Mouse (Mus musculus) CH12.LX (cell line): ENCODE results near the gene Aig1. TPM values are rescaled to one million over a fixed set of nuclear protein-coding genes. Genes with fewer than 3 reads are reported as not detected.

Experiments
- DNase-seq: peaks from one replicate; pipeline ENCODE4 v3.0.0-alpha.2; 2013; ENCODE audit errors: extremely low read depth
- H3K27ac ChIP-seq: 2 replicates; pipeline ENCODE4 v1.5.1; 2012; ENCODE audit warnings: low read depth, mild to moderate bottlenecking, control low read depth, moderate library complexity; ENCODE audit not compliant: insufficient read depth
- H3K27me3 ChIP-seq: replicated peaks from 2 replicates; pipeline ENCODE3; 2012; ENCODE audit warnings: inconsistent platforms
- H3K36me3 ChIP-seq, 2 experiments: replicated peaks in 1 of 2; 2 replicates each; pipeline versions ENCODE3 to v1.6.1; 2012; ENCODE audit warnings: inconsistent platforms in 1 of 2, low read length in 1 of 2, mild to moderate bottlenecking in 1 of 2, mixed read lengths in 1 of 2, moderate library complexity in 1 of 2; ENCODE audit not compliant: control insufficient read depth in 1 of 2, insufficient read depth in 1 of 2
- H3K4me1 ChIP-seq, 2 experiments: 2 replicates each; pipeline ENCODE4 v1.6.1; 2012; ENCODE audit warnings: inconsistent platforms in 1 of 2, moderate library complexity in 1 of 2; ENCODE audit not compliant: insufficient read depth in 2 of 2, control insufficient read depth in 1 of 2
- H3K4me2 ChIP-seq: 2 replicates; pipeline ENCODE4 v1.6.1; 2012; ENCODE audit warnings: low read depth, mild to moderate bottlenecking, control low read depth; ENCODE audit not compliant: poor library complexity, insufficient read depth, severe bottlenecking
- H3K4me3 ChIP-seq, 3 experiments: fragments of 150-350 bp in 1 of 3; sonication (generic) in 1 of 3; replicated peaks in 1 of 3; 2 replicates each; pipeline versions ENCODE3 to v1.5.1; 2011 to 2012; ENCODE audit warnings: low read depth in 2 of 3, low read length in 2 of 3, mild to moderate bottlenecking in 2 of 3, moderate library complexity in 2 of 3, control low read depth in 1 of 3, improper control_type of control experiment in 1 of 3, inconsistent platforms in 1 of 3, mixed read lengths in 1 of 3; ENCODE audit not compliant: poor library complexity in 1 of 3
- H3K79me2 ChIP-seq: replicated peaks from 2 replicates; pipeline ENCODE4 v1.6.1; 2012; ENCODE audit warnings: mild to moderate bottlenecking, moderate library complexity; ENCODE audit not compliant: control insufficient read depth, poor library complexity, insufficient read depth, severe bottlenecking; ENCODE audit errors: extremely low read depth
- H3K9ac ChIP-seq: 2 replicates; pipeline ENCODE4 v1.6.1; 2012; ENCODE audit warnings: low read depth, mild to moderate bottlenecking, control low read depth, moderate library complexity; ENCODE audit not compliant: insufficient read depth
- H3K9me3 ChIP-seq: replicated peaks from 2 replicates; pipeline ENCODE3; 2012; ENCODE audit warnings: low read length, inconsistent platforms, mixed read lengths
- BHLHE40 ChIP-seq: IDR thresholded peaks from 2 replicates; pipeline ENCODE4 v1.6.1; 2011; ENCODE audit warnings: mild to moderate bottlenecking, low read depth, low read length, improper control_type of control experiment
- CHD2 ChIP-seq: IDR thresholded peaks from 2 replicates; pipeline ENCODE4 v1.6.1; 2011; ENCODE audit warnings: low read length, improper control_type of control experiment
- CTCF ChIP-seq, 2 experiments: IDR thresholded peaks in 1 of 2; conservative IDR thresholded peaks in 1 of 2; 2 replicates each; pipeline ENCODE4 v1.5.1; 2011 to 2012; ENCODE audit warnings: low read depth in 2 of 2, low read length in 2 of 2, improper control_type of control experiment in 1 of 2, inconsistent platforms in 1 of 2, mild to moderate bottlenecking in 1 of 2, moderate library complexity in 1 of 2
- E2F4 ChIP-seq: IDR thresholded peaks from 2 replicates; pipeline ENCODE4 v1.6.1; 2011; ENCODE audit warnings: low read depth, low read length, improper control_type of control experiment; ENCODE audit not compliant: insufficient replicate concordance
- IRF4 ChIP-seq: IDR thresholded peaks from 2 replicates; pipeline ENCODE4 v1.6.1; 2014; ENCODE audit warnings: low read depth, mild to moderate bottlenecking, inconsistent platforms, low read length, improper control_type of control experiment
- JUN ChIP-seq: IDR thresholded peaks from 2 replicates; pipeline ENCODE4 v1.6.1; 2011; ENCODE audit warnings: low read depth, mild to moderate bottlenecking, low read length, improper control_type of control experiment, moderate library complexity; ENCODE audit not compliant: insufficient read depth
- JUND ChIP-seq: conservative IDR thresholded peaks from 2 replicates; pipeline ENCODE4 v1.6.1; 2011; ENCODE audit warnings: low read depth, low read length, improper control_type of control experiment
- MAFK ChIP-seq: IDR thresholded peaks from 2 replicates; pipeline ENCODE4 v1.6.1; 2011; ENCODE audit warnings: low read length, improper control_type of control experiment; ENCODE audit not compliant: insufficient replicate concordance
- MAZ ChIP-seq: IDR thresholded peaks from 2 replicates; pipeline ENCODE4 v1.6.1; 2012; ENCODE audit warnings: low read depth, mild to moderate bottlenecking, inconsistent platforms, low read length, improper control_type of control experiment, moderate library complexity
- MEF2A ChIP-seq: IDR thresholded peaks from 2 replicates; pipeline ENCODE4 v1.6.1; 2014; ENCODE audit warnings: low read depth, mild to moderate bottlenecking, inconsistent platforms, low read length, improper control_type of control experiment, borderline replicate concordance
- NRF1 ChIP-seq: IDR thresholded peaks from 2 replicates; pipeline ENCODE4 v1.6.1; 2014; ENCODE audit warnings: low read depth, mild to moderate bottlenecking, inconsistent platforms, low read length, improper control_type of control experiment, moderate library complexity
- POLR2A ChIP-seq: IDR thresholded peaks from 2 replicates; pipeline ENCODE4 v1.6.1; 2011; ENCODE audit warnings: low read depth, mild to moderate bottlenecking, improper control_type of control experiment, low read length
- POLR2AphosphoS2 ChIP-seq: IDR thresholded peaks from 2 replicates; pipeline ENCODE4 v1.6.1; 2011; ENCODE audit warnings: low read depth, low read length, improper control_type of control experiment
- RCOR1 ChIP-seq: conservative IDR thresholded peaks from 2 replicates; pipeline ENCODE4 v1.6.1; 2012; ENCODE audit warnings: low read depth, mild to moderate bottlenecking, inconsistent platforms, low read length, improper control_type of control experiment
- SIN3A ChIP-seq: IDR thresholded peaks from 2 replicates; pipeline ENCODE4 v1.6.1; 2012; ENCODE audit warnings: low read length, improper control_type of control experiment, inconsistent platforms
- SMC3 ChIP-seq: IDR thresholded peaks from 2 replicates; pipeline ENCODE4 v1.6.1; 2011; ENCODE audit warnings: low read depth, low read length, improper control_type of control experiment
- TBP ChIP-seq: conservative IDR thresholded peaks from 2 replicates; pipeline ENCODE4 v1.6.1; 2011; ENCODE audit warnings: low read depth, low read length, improper control_type of control experiment
- TCF12 ChIP-seq: IDR thresholded peaks from 2 replicates; pipeline ENCODE4 v1.6.1; 2014; ENCODE audit warnings: low read depth, mild to moderate bottlenecking, inconsistent platforms, low read length, improper control_type of control experiment
- UBTF ChIP-seq: IDR thresholded peaks from 2 replicates; pipeline ENCODE4 v1.6.1; 2012; ENCODE audit warnings: low read depth, mild to moderate bottlenecking, inconsistent platforms, low read length, improper control_type of control experiment, moderate library complexity
- ZKSCAN1 ChIP-seq: IDR thresholded peaks from 2 replicates; pipeline ENCODE4 v1.6.1; 2012; ENCODE audit warnings: low read depth, inconsistent platforms, low read length, improper control_type of control experiment, borderline replicate concordance
- ZMIZ1 ChIP-seq: IDR thresholded peaks from 2 replicates; pipeline ENCODE4 v1.6.1; 2012; ENCODE audit warnings: low read depth, mild to moderate bottlenecking, inconsistent platforms, low read length, improper control_type of control experiment
- dilution Hi-C: fragments of 300-500 bp; cut with MboI; formaldehyde crosslinking; loops from 2 replicates; pipeline ENCODE4 v1.14.3; 2020; ENCODE audit warnings: low sequenced_read_pairs; ENCODE audit not compliant: extremely low pct_unique_long_range_greater_than_20kb, extremely low pct_ligation_motif_present
- in situ Hi-C: fragments of 300-500 bp; cut with MboI; formaldehyde crosslinking; loops from 3 replicates; pipeline ENCODE4 v1.14.3; 2019; ENCODE audit warnings: low sequenced_read_pairs, low pct_ligation_motif_present, low pct_unique_long_range_greater_than_20kb, mixed read lengths
- polyA plus RNA-seq: library from polyadenylated mRNA; unstranded; fragments of >175 nt; gene quantifications from 2 replicates; pipeline ENCODE4 v1.2.1, GENCODE M21; 2012; ENCODE audit warnings: low read depth; ENCODE audit not compliant: insufficient read length
- total RNA-seq, 2 experiments: library from RNA; depleted of rRNA; stranded (reverse); fragments of 300-350 nt in 1 of 2; fragments of >200 nt in 1 of 2; gene quantifications; 2 replicates each; pipeline ENCODE4 v1.2.3; 2012 to 2014

Aig1 gene
- total and polyA plus RNA-seq, 3 experiments = 1.6 to 10.8 (median 2.4) TPM

GRCm38 (mm10) chr10:13677440-13677839 is 191.3 kb downstream of the Aig1 start:
- no peak for TF ChIP-seq MEF2A
- no peak for TF ChIP-seq CHD2
- TF ChIP-seq MAZ = no peak
- TF ChIP-seq NRF1 = no peak
- no peak for TF ChIP-seq TCF12
- no peak for TF ChIP-seq TBP
- TF ChIP-seq IRF4 = no peak
- no peak for TF ChIP-seq E2F4
- no peak for TF ChIP-seq POLR2A
- TF ChIP-seq CTCF (conservative IDR thresholded peaks at IDR 0.05 in 1 of 2, IDR thresholded peaks at IDR 0.05 in 1 of 2; ENCODE audit: low read depth in 2 of 2, low read length in 2 of 2) = no peak
- no peak for TF ChIP-seq ZMIZ1
- TF ChIP-seq SMC3 = no peak
- TF ChIP-seq JUND = no peak
- TF ChIP-seq ZKSCAN1 = no peak
- TF ChIP-seq, all 38 proteins: peak for 0
- Histone ChIP-seq H3K9me3 (no peaks in the 10 kb centered on the region), H3K27ac (no peak overlapping the region), H3K36me3 (no peaks in the 10 kb centered on the region), H3K27me3 (no peaks in the 10 kb centered on the region), H3K9ac (no peak overlapping the region), H3K4me2 (no peak overlapping the region), H3K4me3 (no peak overlapping the region), H3K4me1 (no peaks in the 10 kb centered on the region), H3K79me2 (no peaks in the 10 kb centered on the region)
- in situ Hi-C loops (no loop called here), dilution Hi-C loops (no loop called here)
- no peak for DNase-seq

- Histone ChIP-seq H3K4me1 (no peaks in the 10 kb centered on the region), H3K4me2 (no peak overlapping the region), H3K4me3 (no peak overlapping the region), H3K9me3 (no peaks in the 10 kb centered on the region), H3K36me3 (no peaks in the 10 kb centered on the region), H3K9ac (no peak overlapping the region), H3K27me3 (no peaks in the 10 kb centered on the region)
- in situ Hi-C loops (no loop called here), dilution Hi-C loops (no loop called here)
- DNase-seq = no peak
- no peak for TF ChIP-seq UBTF
- TF ChIP-seq RCOR1 = no peak
- no peak for TF ChIP-seq SIN3A
- no peak for TF ChIP-seq POLR2AphosphoS2
- no peak for TF ChIP-seq JUN
- no peak for TF ChIP-seq BHLHE40
- no peak for TF ChIP-seq MAFK
- TF ChIP-seq NRF1 = no peak
- TF ChIP-seq, all 38 proteins: peak for 0
- Histone ChIP-seq H3K27ac (no peak overlapping the region), H3K79me2 (no peaks in the 10 kb centered on the region)
These were observed 193.8 kb downstream of the Aig1 start for GRCm38 (mm10) chr10:13675033-13675379.
